Comparison of ENCODE assay signal across 27 mouse cellular contexts in genomic region chr17:79108238-79108637, GRCm38 (mm10). TPM values are rescaled to one million over a fixed set of nuclear protein-coding genes. Genes with fewer than 3 reads are reported as not detected.
"Had no signal": no experiment of that assay in that cellular context is flagged by ENCODE, and none has a peak within 500 bp of the region (broad histone marks: within the 10 kb centered on the region; RNA-seq: fewer than 3 reads in every experiment).

No protein-coding gene starts in this region.

- H3K4me3 ChIP-seq: embryonic facial prominence, embryonic 12.5 days; embryonic facial prominence, embryonic 13.5 days; embryonic facial prominence, embryonic 15.5 days; erythroblast, embryonic 14.5 days; forebrain, embryonic 10.5 days; forebrain, embryonic 12.5 days; forebrain, embryonic 13.5 days; forebrain, embryonic 15.5 days; gastrocnemius, adult 2 months; heart, adult 2 months had no signal

- H3K9ac ChIP-seq: embryonic facial prominence, embryonic 12.5 days; embryonic facial prominence, embryonic 13.5 days; embryonic facial prominence, embryonic 15.5 days; forebrain, embryonic 12.5 days; forebrain, embryonic 13.5 days; forebrain, embryonic 15.5 days; forebrain, postnatal 0 days had no signal

- H3K27me3 ChIP-seq: embryonic facial prominence, embryonic 12.5 days; embryonic facial prominence, embryonic 13.5 days; embryonic facial prominence, embryonic 15.5 days; forebrain, embryonic 12.5 days; forebrain, embryonic 13.5 days; forebrain, embryonic 15.5 days had no signal

- DNase-seq: cerebellum, adult 2 months; cerebellum, adult 8-10 months; cerebellum, adult 9-10 months; cerebellum, adult 9-11 months; cerebellum, postnatal 10 days; cerebellum, postnatal 14 days; cerebellum, postnatal 25 days; cerebellum, postnatal 36 days; embryo, embryonic 11 days; forebrain, postnatal 0 days; gastrocnemius, adult 2 months; gastrocnemius, postnatal 10 days; gastrocnemius, postnatal 14 days; gastrocnemius, postnatal 25 days; gastrocnemius, postnatal 36 days; heart, adult 18-20 months; heart, adult 2 months had no signal

- H3K36me3 ChIP-seq: embryonic facial prominence, embryonic 12.5 days; embryonic facial prominence, embryonic 13.5 days; embryonic facial prominence, embryonic 15.5 days; forebrain, embryonic 10.5 days; forebrain, embryonic 12.5 days; forebrain, embryonic 15.5 days had no signal

- H3K9me3 ChIP-seq: embryonic facial prominence, embryonic 12.5 days; embryonic facial prominence, embryonic 13.5 days; embryonic facial prominence, embryonic 15.5 days; forebrain, embryonic 10.5 days; forebrain, embryonic 12.5 days; forebrain, embryonic 13.5 days; forebrain, embryonic 15.5 days had no signal

- ATAC-seq: forebrain, embryonic 13.5 days; forebrain, embryonic 14.5 days; forebrain, embryonic 15.5 days; forebrain, embryonic 16.5 days; forebrain, postnatal 0 days had no signal

- H3K4me2 ChIP-seq: embryonic facial prominence, embryonic 12.5 days; embryonic facial prominence, embryonic 13.5 days; embryonic facial prominence, embryonic 15.5 days; forebrain, embryonic 12.5 days; forebrain, embryonic 13.5 days; forebrain, embryonic 15.5 days had no signal

- H3K4me1 ChIP-seq: embryonic facial prominence, embryonic 12.5 days; embryonic facial prominence, embryonic 13.5 days; embryonic facial prominence, embryonic 15.5 days; forebrain, embryonic 10.5 days; forebrain, embryonic 12.5 days; forebrain, embryonic 13.5 days; forebrain, embryonic 15.5 days had no signal

- H3K27ac ChIP-seq: embryonic facial prominence, embryonic 12.5 days; embryonic facial prominence, embryonic 13.5 days; embryonic facial prominence, embryonic 15.5 days; forebrain, embryonic 10.5 days; forebrain, embryonic 12.5 days; forebrain, embryonic 13.5 days; forebrain, embryonic 15.5 days; gastrocnemius, adult 2 months; heart, adult 2 months had no signal

RNA-seq across cellular contexts. Expression of gene Qpct, which starts 56.5 kb away (rescaled TPM):
- polyA plus RNA-seq: erythroblast, embryonic 14.5 days had no signal
